Mouse (Mus musculus) heart, adult 2 months (tissue): Measurements from ENCODE around the gene Rnaseh2c. TPM values are rescaled to one million over a fixed set of nuclear protein-coding genes. Genes with fewer than 3 reads are reported as not detected.

Experiments
- DNase-seq, 2 experiments: peaks; one replicate each; pipeline ENCODE4 v3.0.0; 2021
- H3K27ac ChIP-seq: fragments of 200-600 bp; 2 replicates; pipeline ENCODE4 v1.8.1; 2022
- H3K27me3 ChIP-seq: fragments of 200-500 bp; 2 replicates; pipeline ENCODE4 v1.6.1; 2012; ENCODE audit warnings: mild to moderate bottlenecking, low read length, inconsistent platforms, mixed read lengths; ENCODE audit not compliant: control insufficient read depth, insufficient read depth
- H3K36me3 ChIP-seq: fragments of 200-500 bp; 2 replicates; pipeline ENCODE4 v1.6.1; 2012; ENCODE audit warnings: low read length, inconsistent platforms; ENCODE audit not compliant: control insufficient read depth, insufficient read depth
- H3K4me1 ChIP-seq: fragments of 200-500 bp; 2 replicates; pipeline ENCODE4 v1.6.1; 2011; ENCODE audit warnings: low read length; ENCODE audit not compliant: control insufficient read depth, insufficient read depth
- H3K4me3 ChIP-seq: fragments of 200-600 bp; 2 replicates; pipeline ENCODE4 v1.8.1; 2022
- H3K79me2 ChIP-seq: fragments of 200-500 bp; replicated peaks from 2 replicates; pipeline ENCODE4 v1.6.1; 2012; ENCODE audit warnings: mild to moderate bottlenecking, inconsistent platforms, low read length, moderate library complexity, mixed read lengths; ENCODE audit not compliant: control insufficient read depth, insufficient read depth
- H3K9ac ChIP-seq: fragments of 200-500 bp; 2 replicates; pipeline ENCODE4 v1.6.1; 2012; ENCODE audit warnings: low read depth, mild to moderate bottlenecking, control low read depth, inconsistent platforms, low read length, mixed read lengths
- CTCF ChIP-seq: fragments of 200-600 bp; IDR thresholded peaks from 2 replicates; pipeline ENCODE4 v1.8.1; 2022; ENCODE audit warnings: antibody characterized with exemption, mild to moderate bottlenecking, moderate library complexity
- EP300 ChIP-seq: fragments of 200-500 bp; IDR thresholded peaks from 2 replicates; pipeline ENCODE4 v1.6.1; 2011; ENCODE audit warnings: low read depth, low read length, control low read depth; ENCODE audit not compliant: insufficient read depth
- POLR2A ChIP-seq: fragments of 200-500 bp; IDR thresholded peaks from 2 replicates; pipeline ENCODE4 v1.6.1; 2011; ENCODE audit warnings: mild to moderate bottlenecking, low read depth, low read length, control low read depth; ENCODE audit not compliant: insufficient read depth
- WGBS: fragments of 180-500 bp; shearing (Covaris S2); methylation state at CpG from one replicate; pipeline ENCODE4 v1.1.7; 2018; 5-methylcytosine and 5-hydroxymethylcytosine counted together
- intact Hi-C: fragments of 180-260 bp; cut with DNase I; formaldehyde crosslinking; loops from one replicate; pipeline ENCODE4 v1.15.1; 2025
- polyA plus RNA-seq: library from polyadenylated mRNA; depleted of rRNA; stranded (reverse); fragments of >200 nt; gene quantifications from 2 replicates; pipeline ENCODE4 v1.2.3, GENCODE M21; 2012
- total RNA-seq, 2 experiments: library from RNA; stranded (reverse); gene quantifications; 2 replicates each; pipeline ENCODE4 v1.2.3; 2021

Gene Rnaseh2c
- total and polyA plus RNA-seq, 3 experiments = 37.1 to 58.6 (median 50.2) TPM

- Histone ChIP-seq H3K4me3 (no peak overlapping the region), H3K27ac (no peak overlapping the region), H3K79me2 (peaks cover 3% of the 10 kb centered on the region; the same call in 1 of the 2 replicates), H3K9ac (no peak overlapping the region), H3K27me3 (no peaks in the 10 kb centered on the region), H3K36me3 (peaks cover 4% of the 10 kb centered on the region), H3K4me1 (peaks cover 13% of the 10 kb centered on the region)
- intact Hi-C loops = no loop called here
- TF ChIP-seq CTCF = no peak
- no peak for TF ChIP-seq POLR2A
- no peak for TF ChIP-seq EP300
- WGBS = 33% methylated on average over 9 of the region's 9 CpGs
- DNase-seq = peak in 1 of 2 experiments; percentile 13
Observed at GRCm38 (mm10) chr19:5640339-5640738, 38.7 kb downstream of the Rnaseh2c start.

DNA sequence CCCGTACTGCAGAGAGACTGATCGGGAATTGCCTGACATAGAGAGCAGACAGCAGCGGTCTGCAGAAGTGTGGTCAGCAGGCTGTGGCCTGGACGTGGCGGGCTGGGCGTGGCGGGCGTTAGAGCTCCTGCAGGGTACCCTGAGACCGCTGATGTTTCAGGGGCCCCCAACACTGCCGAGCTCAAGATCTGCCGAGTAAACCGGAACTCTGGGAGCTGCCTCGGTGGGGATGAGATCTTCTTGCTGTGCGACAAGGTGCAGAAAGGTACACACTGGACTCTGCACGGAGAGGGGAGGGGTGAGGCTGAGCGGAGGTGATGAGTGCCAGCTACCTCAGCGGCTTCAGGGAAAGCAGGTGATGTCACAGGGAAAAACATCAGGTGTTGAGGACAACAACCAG, 39.3 kb downstream of the Rnaseh2c start:
- WGBS = 81% methylated on average over 17 of the region's 17 CpGs
- no peak for TF ChIP-seq EP300
- TF ChIP-seq CTCF = no peak
- TF ChIP-seq POLR2A = no peak
- Histone ChIP-seq H3K79me2 (peaks cover 3% of the 10 kb centered on the region; the same call in 1 of the 2 replicates), H3K27me3 (no peaks in the 10 kb centered on the region), H3K27ac (no peak overlapping the region), H3K9ac (no peak overlapping the region), H3K36me3 (peaks cover 4% of the 10 kb centered on the region), H3K4me3 (no peak overlapping the region), H3K4me1 (peaks cover 13% of the 10 kb centered on the region)
- DNase-seq = no peak
- intact Hi-C loops = no loop called here

DNA sequence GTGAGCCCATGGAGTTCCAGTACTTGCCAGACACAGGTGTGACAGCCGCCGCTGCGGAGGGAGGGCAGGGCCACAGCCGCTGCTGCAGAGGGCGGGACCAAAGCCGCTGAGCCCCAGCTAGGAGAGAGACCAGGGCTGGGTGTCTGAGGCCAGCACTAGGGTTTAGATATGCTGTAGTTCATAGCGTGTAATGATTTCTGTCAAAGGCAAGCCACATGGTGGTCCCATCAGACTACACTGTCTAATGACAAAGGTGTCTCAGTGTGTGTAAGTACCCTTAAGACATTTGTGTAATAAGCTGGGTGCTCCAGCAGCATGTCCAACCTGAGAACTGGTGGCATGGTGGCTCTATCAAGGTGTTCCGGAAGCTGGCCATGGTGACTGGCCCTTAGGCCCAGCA, 40.0 kb downstream of the Rnaseh2c start:
- peaks cover 4% of the 10 kb centered on the region for H3K36me3 ChIP-seq
- no peaks in the 10 kb centered on the region for H3K27me3 ChIP-seq
- 84% methylated on average over 8 of the region's 8 CpGs for WGBS
- no peak overlapping the region for H3K27ac ChIP-seq
- intact Hi-C loops = loop anchor here (2.0 kb wide), 1 partner anchor 19 kb away; no protein-coding TSS in a partner anchor
- DNase-seq = no peak
- H3K79me2 ChIP-seq = peaks cover 3% of the 10 kb centered on the region; the same call in 1 of the 2 replicates
- TF ChIP-seq POLR2A (no peak), CTCF (no peak), EP300 (no peak)
- peaks cover 12% of the 10 kb centered on the region for H3K4me1 ChIP-seq
- H3K9ac ChIP-seq = no peak overlapping the region
- H3K4me3 ChIP-seq = no peak overlapping the region

DNA sequence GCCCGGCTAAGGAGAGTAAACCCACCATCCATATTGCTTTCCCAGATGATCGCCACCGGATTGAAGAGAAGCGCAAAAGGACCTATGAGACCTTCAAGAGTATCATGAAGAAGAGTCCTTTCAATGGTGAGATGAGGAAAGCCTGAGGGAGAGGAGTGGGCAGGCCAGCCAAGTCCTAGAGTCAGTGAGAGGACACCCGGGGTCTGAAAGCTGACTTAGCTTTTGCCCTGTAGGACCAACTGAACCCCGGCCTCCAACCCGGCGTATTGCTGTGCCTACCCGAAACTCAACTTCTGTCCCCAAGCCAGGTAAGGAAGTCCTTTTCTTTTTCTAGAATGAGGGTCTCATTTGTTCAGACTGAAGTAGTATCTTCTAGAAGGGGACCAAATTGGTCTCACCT, 43.6 kb downstream of the Rnaseh2c start:
- H3K27me3 ChIP-seq = no peaks in the 10 kb centered on the region
- no peak overlapping the region for H3K27ac ChIP-seq
- TF ChIP-seq CTCF (no peak), POLR2A (no peak), EP300 (no peak)
- no peaks in the 10 kb centered on the region for H3K79me2 ChIP-seq
- 95% methylated on average over 9 of the region's 9 CpGs for WGBS
- intact Hi-C loops = loop anchor here (5.0 kb wide), 2 partner anchors 42 to 82 kb away; partner anchors contain the start of genes Ehbp1l1, Fam89b, Map3k11 and Pcnx3
- H3K4me1 ChIP-seq = peaks cover 11% of the 10 kb centered on the region
- peaks cover 2% of the 10 kb centered on the region; the same call in 1 of the 2 replicates for H3K36me3 ChIP-seq
- no peak overlapping the region for H3K4me3 ChIP-seq
- DNase-seq = no peak
- no peak overlapping the region for H3K9ac ChIP-seq

DNA sequence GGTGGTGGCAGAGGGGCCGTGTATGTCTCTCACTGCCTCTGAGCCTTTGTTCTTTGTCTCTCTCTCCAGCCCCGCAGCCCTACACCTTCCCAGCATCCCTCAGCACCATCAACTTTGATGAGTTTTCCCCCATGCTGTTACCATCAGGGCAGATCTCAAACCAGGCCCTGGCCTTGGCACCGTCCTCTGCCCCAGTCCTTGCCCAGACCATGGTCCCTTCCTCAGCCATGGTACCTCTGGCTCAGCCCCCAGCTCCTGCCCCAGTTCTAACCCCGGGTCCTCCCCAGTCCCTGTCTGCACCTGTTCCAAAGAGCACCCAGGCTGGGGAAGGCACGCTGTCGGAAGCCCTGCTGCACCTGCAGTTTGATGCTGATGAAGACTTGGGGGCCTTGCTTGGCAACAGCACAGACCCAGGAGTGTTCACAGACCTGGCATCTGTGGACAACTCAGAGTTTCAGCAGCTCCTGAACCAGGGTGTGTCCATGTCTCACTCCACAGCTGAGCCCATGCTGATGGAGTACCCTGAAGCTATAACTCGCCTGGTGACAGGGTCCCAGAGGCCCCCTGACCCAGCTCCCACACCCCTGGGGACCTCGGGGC, 45.2 kb downstream of the Rnaseh2c start:
- intact Hi-C loops = loop anchor here (5.0 kb wide), 2 partner anchors 40 to 80 kb away; partner anchors contain the start of genes Ehbp1l1, Fam89b, Map3k11 and Pcnx3
- WGBS = 95% methylated on average over 8 of the region's 8 CpGs
- Histone ChIP-seq H3K9ac (no peak overlapping the region), H3K36me3 (peaks cover 2% of the 10 kb centered on the region; the same call in 1 of the 2 replicates), H3K79me2 (no peaks in the 10 kb centered on the region), H3K27ac (no peak overlapping the region), H3K27me3 (no peaks in the 10 kb centered on the region), H3K4me3 (no peak overlapping the region), H3K4me1 (peaks cover 11% of the 10 kb centered on the region)
- DNase-seq = no peak
- TF ChIP-seq EP300 (no peak), CTCF (no peak), POLR2A (no peak)

- 90% methylated on average over 6 of the region's 6 CpGs for WGBS
Observed at GRCm38 (mm10) chr19:5647791-5648190, 46.1 kb downstream of the Rnaseh2c start.

More at GRCm38 (mm10) chr19:5647791-5648190, 46.1 kb downstream of the Rnaseh2c start:
- TF ChIP-seq EP300 = no peak
- TF ChIP-seq CTCF = no peak
- TF ChIP-seq POLR2A = no peak
- no peak for DNase-seq
- Histone ChIP-seq H3K9ac (no peak overlapping the region), H3K27me3 (no peaks in the 10 kb centered on the region), H3K4me1 (peaks cover 11% of the 10 kb centered on the region), H3K4me3 (no peak overlapping the region), H3K36me3 (peaks cover 2% of the 10 kb centered on the region; the same call in 1 of the 2 replicates), H3K79me2 (no peaks in the 10 kb centered on the region), H3K27ac (peak overlapping the region; percentile 84; the same call in 1 of the 2 replicates)
- intact Hi-C loops = loop anchor here (2.0 to 5.0 kb wide), 3 partner anchors 15 to 80 kb away; partner anchors contain the start of genes Ehbp1l1, Fam89b, Map3k11 and Pcnx3
